Comparison of ENCODE assay signal across 15 mouse cellular contexts in the genomic region with DNA sequence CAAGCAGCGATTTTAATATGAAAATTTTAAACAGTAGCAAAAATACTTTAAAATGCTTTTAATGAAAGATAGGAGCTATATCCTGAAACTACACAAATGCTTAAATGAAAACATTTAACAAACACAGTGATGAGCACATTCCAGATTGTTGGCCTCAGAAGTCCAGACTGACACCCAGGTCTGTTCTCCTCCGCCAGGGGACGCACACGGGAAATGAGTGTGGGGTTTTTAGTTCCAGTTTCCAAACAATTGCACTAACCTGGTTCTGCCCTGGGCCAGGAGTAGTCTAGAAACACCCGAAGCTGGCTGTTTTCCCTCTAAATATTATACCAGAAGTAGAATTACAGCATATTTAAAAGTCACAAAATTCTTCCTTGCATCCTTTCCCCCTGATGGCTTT. TPM values are rescaled to one million over a fixed set of nuclear protein-coding genes. Genes with fewer than 3 reads are reported as not detected.
DNase-seq lines count a peak whose midpoint lies in the region; ATAC-seq and TF ChIP-seq lines count a peak whose summit lies in the region.
"Had no signal": no experiment of that assay in that cellular context is flagged by ENCODE, and none has a peak within 500 bp of the region (broad histone marks: within the 10 kb centered on the region; RNA-seq: fewer than 3 reads in every experiment).

No protein-coding gene starts in this region.

- DNase-seq in gastrocnemius, postnatal 10 days: peak; percentile 17
- DNase-seq in gastrocnemius, adult 8-10 months (ENCODE audit: low spot score in 2 of 2): no peak
- peak; percentile 38 for DNase-seq in kidney, postnatal 0 days (ENCODE audit: low spot score)
- DNase-seq in kidney, adult 11 months: no peak
- peak; percentile 13 for DNase-seq in lung, postnatal 14 days
- DNase-seq in testis, postnatal 10 days (ENCODE audit: low spot score): no peak
- no peak for DNase-seq in adrenal gland, postnatal 4 days (ENCODE audit: low spot score in 2 of 2)
- DNase-seq: cerebellum, postnatal 36 days had no signal

- peak; percentile 59 for TF ChIP-seq CTCF in kidney, postnatal 0 days (IDR thresholded peaks at IDR 0.05; ENCODE audit: low read depth)

- no peak overlapping the region for H3K9ac ChIP-seq in kidney, postnatal 0 days (ENCODE audit: low read depth, low read length)
- H3K9ac ChIP-seq: embryonic facial prominence, embryonic 15.5 days; forebrain, embryonic 15.5 days had no signal

- H3K4me2 ChIP-seq in kidney, postnatal 0 days (ENCODE audit: low read length): no peak overlapping the region
- H3K4me2 ChIP-seq: embryonic facial prominence, embryonic 15.5 days; forebrain, embryonic 15.5 days had no signal

- H3K36me3 ChIP-seq in kidney, postnatal 0 days (ENCODE audit: insufficient read depth, low read length): no peaks in the 10 kb centered on the region
- H3K36me3 ChIP-seq: embryonic facial prominence, embryonic 15.5 days; forebrain, embryonic 15.5 days had no signal

- H3K27ac ChIP-seq in kidney, postnatal 0 days: no peak overlapping the region
- H3K27ac ChIP-seq: embryonic facial prominence, embryonic 15.5 days; forebrain, embryonic 15.5 days had no signal

- no peak overlapping the region for H3K4me3 ChIP-seq in kidney, postnatal 0 days (replicated peaks; ENCODE audit: low read depth, low read length)
- H3K4me3 ChIP-seq: embryonic facial prominence, embryonic 15.5 days; forebrain, embryonic 15.5 days had no signal

- no peaks in the 10 kb centered on the region for H3K4me1 ChIP-seq in kidney, postnatal 0 days (replicated peaks; ENCODE audit: insufficient read depth, low read length)

- H3K27me3 ChIP-seq in kidney, postnatal 0 days (ENCODE audit: insufficient read depth, low read length): no peaks in the 10 kb centered on the region
- H3K27me3 ChIP-seq: embryonic facial prominence, embryonic 15.5 days; forebrain, embryonic 15.5 days had no signal

- no peak for ATAC-seq in kidney, postnatal 0 days (replicated peaks; ENCODE audit: low FRiP score, low read depth)
- peak; percentile 53; the same call in 1 of the 2 replicates for ATAC-seq in common myeloid progenitor, adult 5-6 weeks (replicated peaks; ENCODE audit: low read depth, poor library complexity, severe bottlenecking)
- ATAC-seq: forebrain, embryonic 15.5 days had no signal

- WGBS in kidney, postnatal 0 days: 56% methylated on average over 5 of the region's 5 CpGs

- H3K9me3 ChIP-seq in kidney, postnatal 0 days (replicated peaks; ENCODE audit: low read length): no peaks in the 10 kb centered on the region
- H3K9me3 ChIP-seq: embryonic facial prominence, embryonic 15.5 days; forebrain, embryonic 15.5 days had no signal

RNA-seq across cellular contexts. Expression of a gene that starts 5.0 kb away (rescaled TPM):
- total RNA-seq in gastrocnemius, postnatal 10 days (2021): 10 to 100 TPM; 17.3 to 17.5 TPM
- 10 to 100 TPM; 14.9 to 18.5 (median 17.3) TPM for total RNA-seq in gastrocnemius, adult 8-10 months (2022)
- polyA plus RNA-seq in kidney, postnatal 0 days (2015; fragmentation: Nextera tagmentation; extraction: Ambion mirVana): 14.8 and 15.0 TPM in 2 replicates
- 1.9 and 6.8 TPM in 2 replicates for total RNA-seq in common myeloid progenitor, adult 5-6 weeks (2017)
- total RNA-seq in adrenal gland, postnatal 4 days (2021): 10 to 100 TPM; 15.6 to 19.5 TPM

RNA-seq across cellular contexts. Expression of a gene that starts 51.3 kb away (rescaled TPM):
- total RNA-seq in gastrocnemius, postnatal 10 days (2021): not detected
- not detected for total RNA-seq in gastrocnemius, adult 8-10 months (2022)
- not detected in 2 replicates for polyA plus RNA-seq in kidney, postnatal 0 days (2015; fragmentation: Nextera tagmentation; extraction: Ambion mirVana)
- not detected in 2 replicates for total RNA-seq in common myeloid progenitor, adult 5-6 weeks (2017)
- not detected for total RNA-seq in adrenal gland, postnatal 4 days (2021)
- total RNA-seq: MEL had no signal
- polyA plus RNA-seq: embryonic facial prominence, embryonic 15.5 days; forebrain, embryonic 15.5 days; heart, embryonic 16.5 days; intestine, embryonic 14.5 days; limb, embryonic 14.5 days had no signal

Comparison
In these comparisons a context has a peak if more than half of its experiments do, and no peak if none do; other contexts are left out.
1. DNase-seq: peak in gastrocnemius, postnatal 10 days (single experiment), kidney, postnatal 0 days (single experiment) and lung, postnatal 14 days (single experiment); none in gastrocnemius, adult 8-10 months (0 of 2), kidney, adult 11 months (single experiment), testis, postnatal 10 days (single experiment) and adrenal gland, postnatal 4 days (0 of 2).